Mouse (Mus musculus): Measurements from ENCODE around the gene Serpina3g. TPM values are rescaled to one million over a fixed set of nuclear protein-coding genes. Genes with fewer than 3 reads are reported as not detected.

The Serpina3g gene
- polyA plus RNA-seq (2012; rRNA removed): 7.4 and 17.5 TPM in 2 replicates

DNA sequence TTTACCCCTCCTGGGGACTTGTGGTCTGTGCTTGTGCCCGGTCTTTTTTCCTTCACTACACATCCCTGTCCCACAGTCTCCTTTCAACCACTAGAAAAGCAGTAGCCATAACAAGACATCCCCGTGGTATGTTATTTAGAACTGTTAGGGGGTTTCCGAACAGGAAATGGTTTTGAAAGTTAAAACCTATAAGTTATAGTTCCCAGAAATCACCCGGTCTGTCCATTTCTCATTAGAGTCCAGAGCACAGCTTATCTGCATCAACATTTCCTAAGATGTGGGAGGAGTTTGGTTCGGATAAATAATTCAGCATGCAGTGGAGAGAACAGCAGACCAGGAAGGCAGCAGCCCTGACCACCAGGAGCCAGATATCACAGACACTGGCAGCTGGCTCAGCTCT lies at the start of gene Serpina3g:
Gene Serpina3g, plus strand, starts transcription at position 331 of the 400 bp plus-strand sequence.
- WGBS: 39% methylated on average over 5 of the region's 5 CpGs
- peak within 1 kb of the TSS; percentile 33 for H3K4me3 ChIP-seq (ENCODE audit: low read depth, low read length)
- TF ChIP-seq CTCF (IDR thresholded peaks at IDR 0.05; ENCODE audit: extremely low read depth, insufficient read length, insufficient replicate concordance, low read depth, low read length) (no peak), POLR2A (IDR thresholded peaks at IDR 0.05; ENCODE audit: low read depth, low read length) (no peak)

DNA sequence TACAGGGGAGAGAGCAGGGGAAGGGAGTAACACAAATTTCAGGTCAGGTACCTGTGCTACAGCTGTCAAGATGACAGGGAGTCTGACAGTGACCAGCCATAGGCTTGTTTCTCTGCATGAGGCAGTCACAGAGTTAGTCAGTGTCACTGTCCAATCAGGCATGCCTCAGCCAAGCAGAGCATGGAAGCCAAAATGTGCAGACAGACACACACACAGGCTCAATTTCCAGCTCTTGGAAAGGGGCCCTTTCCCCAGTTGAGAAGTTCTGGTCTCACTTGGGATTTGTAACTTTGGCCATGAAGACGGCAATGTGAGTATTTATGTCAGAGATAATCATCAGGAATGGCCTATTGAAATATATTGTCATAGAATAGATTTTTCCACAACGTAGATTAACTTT lies 46.8 kb upstream of the Serpina3g start:
- H3K27ac ChIP-seq (ENCODE audit: insufficient read depth, low read depth, low read length): no peak overlapping the region
- TF ChIP-seq POLR2A (IDR thresholded peaks at IDR 0.05; ENCODE audit: low read depth, low read length) (no peak), CTCF (IDR thresholded peaks at IDR 0.05; ENCODE audit: extremely low read depth, insufficient read length, insufficient replicate concordance, low read depth, low read length) (no peak)
- H3K4me3 ChIP-seq (ENCODE audit: low read depth, low read length): no peak overlapping the region
- no peaks in the 10 kb centered on the region for H3K36me3 ChIP-seq (ENCODE audit: control insufficient read depth, insufficient read depth, low read length)
- peaks cover 6% of the 10 kb centered on the region; the same call in 1 of the 2 replicates for H3K4me1 ChIP-seq (ENCODE audit: control insufficient read depth, insufficient read depth, insufficient read length, low read length)
- 79% methylated on average over 2 of the region's 2 CpGs for WGBS
- H3K27me3 ChIP-seq (ENCODE audit: control insufficient read depth, insufficient read depth, low read length): no peaks in the 10 kb centered on the region

More for the DNA sequence above, at the start of gene Serpina3g:
- 0 out of 2 replicates have a peak, but pooled peaks cover 2% of the 10 kb centered on the region for H3K36me3 ChIP-seq (ENCODE audit: control insufficient read depth, insufficient read depth, low read length)
- H3K27me3 ChIP-seq (ENCODE audit: control insufficient read depth, insufficient read depth, low read length): no peaks in the 10 kb centered on the region
- no peak within 1 kb of the TSS for H3K27ac ChIP-seq (ENCODE audit: insufficient read depth, low read depth, low read length)
- no peaks in the 10 kb centered on the region for H3K4me1 ChIP-seq (ENCODE audit: control insufficient read depth, insufficient read depth, insufficient read length, low read length)

DNA sequence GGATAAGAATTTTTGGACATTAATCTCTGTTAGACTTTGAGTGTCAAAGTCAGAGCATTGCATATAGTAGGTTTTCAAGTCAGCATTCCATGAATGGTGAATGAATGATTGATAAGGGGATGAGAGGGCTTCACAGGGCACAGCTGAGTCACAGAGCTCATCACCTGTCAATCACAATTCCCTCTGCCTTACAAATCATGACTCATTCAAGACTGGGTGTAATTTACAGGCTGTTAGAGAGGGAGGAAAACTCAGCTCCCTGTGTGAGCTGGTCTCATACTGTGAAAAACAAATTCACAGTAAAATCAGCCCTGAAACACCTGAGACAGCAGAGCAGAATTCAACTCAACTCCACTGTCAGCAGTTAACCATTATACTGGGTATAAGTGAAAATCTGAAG lies 45.2 kb upstream of the Serpina3g start:
- H3K4me3 ChIP-seq (ENCODE audit: low read depth, low read length): no peak overlapping the region
- no peak overlapping the region for H3K27ac ChIP-seq (ENCODE audit: insufficient read depth, low read depth, low read length)
- no peaks in the 10 kb centered on the region for H3K27me3 ChIP-seq (ENCODE audit: control insufficient read depth, insufficient read depth, low read length)
- no peak for TF ChIP-seq POLR2A (IDR thresholded peaks at IDR 0.05; ENCODE audit: low read depth, low read length)
- TF ChIP-seq CTCF (IDR thresholded peaks at IDR 0.05; ENCODE audit: extremely low read depth, insufficient read length, insufficient replicate concordance, low read depth, low read length): no peak
- H3K4me1 ChIP-seq (ENCODE audit: control insufficient read depth, insufficient read depth, insufficient read length, low read length): peaks cover 6% of the 10 kb centered on the region; the same call in 1 of the 2 replicates
- H3K36me3 ChIP-seq (ENCODE audit: control insufficient read depth, insufficient read depth, low read length): no peaks in the 10 kb centered on the region

DNA sequence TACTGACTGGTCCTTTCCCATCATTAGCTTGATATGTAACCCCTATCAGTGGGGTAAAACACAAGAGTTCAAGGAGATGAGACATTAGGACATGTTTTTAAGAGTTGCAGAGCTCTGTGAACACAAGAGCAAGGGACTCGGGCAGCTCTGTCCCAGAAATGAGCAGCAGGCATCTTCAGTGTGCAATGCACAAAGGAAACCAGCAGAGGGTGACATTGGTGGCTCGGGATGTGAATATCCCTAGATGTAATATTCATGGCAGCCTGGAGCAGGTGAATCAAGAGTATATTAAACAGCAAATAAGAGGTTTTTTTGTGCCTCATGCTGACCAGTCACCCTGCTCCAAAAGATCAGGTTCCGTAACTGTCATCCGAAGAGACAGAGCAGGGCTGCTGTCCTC lies 26.9 kb upstream of the Serpina3g start:
- Histone ChIP-seq H3K27me3 (ENCODE audit: control insufficient read depth, insufficient read depth, low read length) (no peaks in the 10 kb centered on the region), H3K27ac (ENCODE audit: insufficient read depth, low read depth, low read length) (no peak overlapping the region), H3K4me3 (ENCODE audit: low read depth, low read length) (no peak overlapping the region), H3K36me3 (ENCODE audit: control insufficient read depth, insufficient read depth, low read length) (no peaks in the 10 kb centered on the region), H3K4me1 (ENCODE audit: control insufficient read depth, insufficient read depth, insufficient read length, low read length) (no peaks in the 10 kb centered on the region)
- TF ChIP-seq CTCF (IDR thresholded peaks at IDR 0.05; ENCODE audit: extremely low read depth, insufficient read length, insufficient replicate concordance, low read depth, low read length) (no peak), POLR2A (IDR thresholded peaks at IDR 0.05; ENCODE audit: low read depth, low read length) (no peak)
- WGBS: 79% methylated on average over 4 of the region's 4 CpGs

DNA sequence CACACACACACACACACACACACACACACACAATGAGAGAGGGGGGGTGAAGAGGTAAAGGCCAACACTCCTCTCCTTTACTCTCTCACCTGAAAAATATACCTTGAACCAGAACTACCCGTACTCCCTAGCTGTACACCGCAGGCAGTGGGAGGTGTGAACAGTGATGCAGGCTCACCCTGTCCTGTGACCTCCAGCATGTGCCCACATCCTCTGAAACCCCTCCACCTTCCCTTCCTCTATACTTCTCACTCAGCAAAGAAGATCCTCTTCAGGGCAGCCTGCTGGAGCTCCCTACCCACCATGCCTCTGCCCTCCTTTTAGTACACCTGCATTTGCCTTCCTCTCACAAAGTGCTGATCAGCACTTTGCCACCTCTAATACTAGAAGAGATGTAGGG lies 26.2 kb upstream of the Serpina3g start:
- TF ChIP-seq CTCF (IDR thresholded peaks at IDR 0.05; ENCODE audit: extremely low read depth, insufficient read length, insufficient replicate concordance, low read depth, low read length): no peak
- TF ChIP-seq POLR2A (IDR thresholded peaks at IDR 0.05; ENCODE audit: low read depth, low read length): no peak
- no peak overlapping the region for H3K27ac ChIP-seq (ENCODE audit: insufficient read depth, low read depth, low read length)
- no peak overlapping the region for H3K4me3 ChIP-seq (ENCODE audit: low read depth, low read length)
- no peaks in the 10 kb centered on the region for H3K4me1 ChIP-seq (ENCODE audit: control insufficient read depth, insufficient read depth, insufficient read length, low read length)
- H3K27me3 ChIP-seq (ENCODE audit: control insufficient read depth, insufficient read depth, low read length): no peaks in the 10 kb centered on the region
- H3K36me3 ChIP-seq (ENCODE audit: control insufficient read depth, insufficient read depth, low read length): no peaks in the 10 kb centered on the region
- 79% methylated on average over 2 of the region's 2 CpGs for WGBS

DNA sequence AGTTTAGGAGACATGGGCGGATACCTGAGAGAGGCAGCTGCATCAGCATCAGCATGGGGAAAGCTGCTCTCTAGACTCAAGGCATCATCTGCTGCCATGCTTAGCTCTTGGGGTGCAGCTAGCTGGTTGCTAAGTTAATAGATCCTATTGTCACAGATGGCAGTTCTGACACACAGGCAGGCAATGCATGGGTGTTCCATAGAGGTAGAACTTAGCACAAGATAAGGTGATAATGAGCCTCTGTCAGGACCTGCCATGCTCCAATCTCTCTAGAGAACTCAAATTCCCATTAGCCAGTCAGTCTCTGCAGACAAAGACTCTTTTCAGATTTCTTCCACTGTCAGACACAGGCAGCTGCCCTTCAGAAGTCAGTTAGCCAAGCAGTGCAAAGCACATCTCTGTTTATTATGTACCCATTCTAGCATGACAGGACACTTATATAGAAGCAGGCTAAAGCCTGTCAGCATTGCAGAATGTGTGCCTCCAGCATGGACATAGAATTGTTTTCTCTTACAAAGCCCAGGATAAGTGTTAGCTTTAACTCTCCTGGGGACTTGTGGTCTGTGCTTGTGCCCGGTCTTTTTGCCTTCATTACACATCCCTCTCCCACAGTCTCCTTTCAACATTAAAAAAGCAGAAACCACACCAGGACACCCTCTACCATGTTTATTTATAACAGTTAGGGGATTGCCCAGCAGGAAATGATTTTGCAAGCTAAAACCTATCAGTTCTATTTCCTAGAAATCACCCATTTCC lies 22.2 kb upstream of the Serpina3g start:
- TF ChIP-seq CTCF (IDR thresholded peaks at IDR 0.05; ENCODE audit: extremely low read depth, insufficient read length, insufficient replicate concordance, low read depth, low read length) (no peak), POLR2A (IDR thresholded peaks at IDR 0.05; ENCODE audit: low read depth, low read length) (no peak)
- H3K4me1 ChIP-seq (ENCODE audit: control insufficient read depth, insufficient read depth, insufficient read length, low read length): no peaks in the 10 kb centered on the region
- H3K36me3 ChIP-seq (ENCODE audit: control insufficient read depth, insufficient read depth, low read length): no peaks in the 10 kb centered on the region
- WGBS: 72% methylated on average over 2 of the region's 2 CpGs
- no peaks in the 10 kb centered on the region for H3K27me3 ChIP-seq (ENCODE audit: control insufficient read depth, insufficient read depth, low read length)
- H3K4me3 ChIP-seq (ENCODE audit: low read depth, low read length): no peak overlapping the region
- no peak overlapping the region for H3K27ac ChIP-seq (ENCODE audit: insufficient read depth, low read depth, low read length)

DNA sequence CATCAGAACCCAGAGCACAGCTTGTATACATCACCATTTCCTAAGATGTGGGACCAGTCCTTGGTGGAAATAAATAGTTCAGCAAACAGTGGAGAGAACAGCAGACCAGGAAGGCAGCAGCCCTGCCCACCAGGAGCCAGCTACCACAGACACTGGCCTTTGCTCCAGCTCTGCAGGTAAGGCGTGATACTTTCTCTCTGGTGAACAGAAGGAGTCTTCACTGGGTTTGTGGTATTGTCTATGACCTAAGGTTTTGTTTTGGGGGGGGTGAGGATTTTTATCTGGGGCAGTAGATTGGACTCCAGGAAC lies 21.6 kb upstream of the Serpina3g start, which contains the start of gene Serpina3f:
Gene Serpina3f, plus strand, starts transcription at position 100 of the 309 bp plus-strand sequence.
- Histone ChIP-seq H3K4me1 (ENCODE audit: control insufficient read depth, insufficient read depth, insufficient read length, low read length) (no peaks in the 10 kb centered on the region), H3K4me3 (ENCODE audit: low read depth, low read length) (no peak within 1 kb of the TSS), H3K36me3 (ENCODE audit: control insufficient read depth, insufficient read depth, low read length) (no peaks in the 10 kb centered on the region), H3K27me3 (ENCODE audit: control insufficient read depth, insufficient read depth, low read length) (no peaks in the 10 kb centered on the region), H3K27ac (ENCODE audit: insufficient read depth, low read depth, low read length) (no peak within 1 kb of the TSS)
- TF ChIP-seq POLR2A (IDR thresholded peaks at IDR 0.05; ENCODE audit: low read depth, low read length): no peak
- no peak for TF ChIP-seq CTCF (IDR thresholded peaks at IDR 0.05; ENCODE audit: extremely low read depth, insufficient read length, insufficient replicate concordance, low read depth, low read length)
- 24% methylated on average over 1 of the region's 1 CpGs for WGBS

Data from small intestine, adult 2 months (tissue).